Mouse (Mus musculus) kidney, adult 9 months (tissue): ENCODE measurements around the gene Rhou.

Experiments used
- DNase-seq: peaks from one replicate; pipeline ENCODE4 v3.0.0; 2022

Gene Rhou

GRCm38 (mm10) chr8:123697329-123697728 is 43.6 kb downstream of the Rhou start:
- no peak for DNase-seq

- DNase-seq = no peak
These were observed 46.8 kb downstream of the Rhou start for GRCm38 (mm10) chr8:123700399-123701070.

- no peak for DNase-seq
These were observed 48.3 kb downstream of the Rhou start for GRCm38 (mm10) chr8:123701952-123702587.

- DNase-seq = peak; percentile 22
These were observed 51.6 kb downstream of the Rhou start for GRCm38 (mm10) chr8:123705376-123705775.

GRCm38 (mm10) chr8:123707137-123707536 is 53.4 kb downstream of the Rhou start:
- no peak for DNase-seq

GRCm38 (mm10) chr8:123708729-123709128 is 55.0 kb downstream of the Rhou start:
- DNase-seq = no peak

GRCm38 (mm10) chr8:123710335-123710734 is 56.6 kb downstream of the Rhou start:
- no peak for DNase-seq
